Mouse (Mus musculus): ENCODE results near the gene Prdm2.

DNA sequence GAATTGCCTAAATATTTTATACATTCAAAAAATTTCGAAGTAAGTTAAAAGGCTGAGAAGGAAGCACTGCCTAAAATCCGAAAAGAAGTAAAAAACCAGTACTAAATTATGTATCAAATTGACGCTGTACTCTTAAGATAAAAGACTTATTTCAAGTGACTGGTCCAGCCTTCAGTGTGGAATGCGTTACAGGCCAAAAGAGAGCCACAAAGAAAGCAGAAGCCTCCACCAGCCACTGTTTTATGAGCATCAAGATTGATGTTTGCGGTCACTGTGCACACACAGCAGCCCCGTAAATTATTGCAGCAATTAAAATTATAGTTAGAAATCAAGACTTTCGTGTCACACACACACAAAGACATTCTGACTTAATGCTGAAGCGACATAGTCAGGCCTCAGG is 42.7 kb upstream of the Prdm2 start:
- TF ChIP-seq POLR2A (IDR thresholded peaks at IDR 0.05; ENCODE audit: insufficient read depth, low read depth, low read length) (no peak), CTCF (IDR thresholded peaks at IDR 0.05) (no peak), EP300 (IDR thresholded peaks at IDR 0.05; ENCODE audit: insufficient read depth, low read depth, low read length) (no peak)
